Mouse (Mus musculus) MN1 (cell line): Measurements from ENCODE around the gene Ap3b2.

Experiments
- DNase-seq: peaks from one replicate; pipeline ENCODE4 v3.0.0-alpha.2; 2016; ENCODE audit warnings: low spot score

Gene Ap3b2

DNA sequence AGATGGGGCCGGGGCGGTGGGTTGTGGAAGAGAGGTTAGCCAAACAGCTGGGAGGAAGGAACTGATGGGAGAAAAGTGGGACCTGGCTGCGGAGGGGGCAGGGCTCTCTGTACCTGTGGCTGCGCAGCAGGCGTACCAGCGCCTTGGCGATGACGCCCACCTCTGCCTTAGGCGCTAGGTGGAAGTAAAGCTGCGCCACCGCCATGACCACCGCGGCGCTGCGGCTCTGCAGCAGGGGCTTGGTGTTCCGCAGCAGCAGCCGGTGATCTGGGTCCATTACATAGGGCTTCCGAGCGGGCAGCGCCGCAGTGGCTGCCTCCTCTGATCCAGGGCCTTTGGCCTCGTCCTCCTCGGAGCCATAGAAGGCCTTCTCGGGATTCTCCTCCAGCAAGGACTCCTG lies 16.9 kb downstream of the Ap3b2 start:
- no peak for DNase-seq

DNA sequence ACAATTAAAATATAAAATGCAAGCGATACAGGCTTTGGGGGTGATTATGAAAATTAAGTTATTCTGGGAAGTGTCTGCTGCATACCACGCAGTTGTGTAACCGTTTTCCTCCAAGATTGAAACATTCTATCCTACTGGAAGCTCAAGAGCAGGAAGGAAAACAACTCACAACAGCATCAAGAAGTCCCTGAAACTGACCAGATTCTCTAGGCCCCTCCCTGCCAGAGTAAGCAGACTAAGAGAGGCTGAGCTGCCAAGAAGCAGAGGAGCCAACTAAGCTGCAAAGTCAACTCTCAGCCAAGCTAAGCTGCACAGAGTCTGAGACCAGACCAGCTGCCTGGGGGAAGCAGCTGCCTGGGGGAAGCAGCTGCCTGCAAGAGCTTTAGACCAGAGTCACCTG lies 18.5 kb downstream of the Ap3b2 start:
- no peak for DNase-seq

DNA sequence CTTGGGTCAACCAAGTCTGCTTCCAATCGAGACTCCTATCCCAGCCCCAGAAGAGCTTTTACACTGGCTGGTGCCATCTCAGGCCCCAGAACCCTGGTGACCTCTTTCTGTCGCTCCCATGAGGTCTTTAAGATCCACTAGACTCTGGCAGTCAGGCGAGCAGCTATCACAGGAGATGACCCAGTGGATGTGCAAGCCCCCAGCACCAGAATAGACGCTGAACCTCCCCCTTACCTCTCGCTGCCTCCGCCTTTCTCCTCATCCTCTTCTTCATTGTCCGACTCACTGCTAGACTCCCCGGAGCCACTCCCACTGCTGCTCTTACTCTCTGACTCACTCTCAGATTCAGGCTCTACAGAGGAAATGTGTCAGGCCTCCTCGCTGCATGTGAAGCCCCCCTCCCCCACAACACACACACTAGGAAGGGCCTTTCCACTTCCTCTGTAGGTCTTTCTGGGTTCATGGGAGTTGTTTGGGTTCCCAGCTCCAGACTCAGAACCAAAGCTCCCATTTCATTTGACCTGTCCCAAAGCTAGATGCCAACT lies 28.7 kb downstream of the Ap3b2 start:
- peak; percentile 19 for DNase-seq

DNA sequence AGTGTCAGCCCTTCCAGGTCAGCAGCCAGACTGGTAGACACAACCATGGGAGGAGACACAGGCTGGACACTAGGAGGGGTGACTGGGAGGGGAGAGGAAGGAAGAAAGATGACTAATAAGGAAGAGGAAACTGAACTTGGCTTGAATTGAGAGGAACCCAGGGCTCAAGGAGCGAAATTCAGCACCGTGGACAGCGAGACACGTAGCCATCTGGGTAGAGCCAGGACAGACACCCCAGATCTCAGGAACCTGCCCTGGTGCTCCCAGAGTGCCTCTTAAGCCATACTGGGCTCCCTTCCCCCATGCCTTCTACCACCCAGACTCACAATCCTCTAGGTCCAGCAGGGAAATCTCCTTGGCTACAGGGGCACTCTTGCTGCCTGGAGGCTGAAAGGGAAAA lies 29.6 kb downstream of the Ap3b2 start:
- no peak for DNase-seq

DNA sequence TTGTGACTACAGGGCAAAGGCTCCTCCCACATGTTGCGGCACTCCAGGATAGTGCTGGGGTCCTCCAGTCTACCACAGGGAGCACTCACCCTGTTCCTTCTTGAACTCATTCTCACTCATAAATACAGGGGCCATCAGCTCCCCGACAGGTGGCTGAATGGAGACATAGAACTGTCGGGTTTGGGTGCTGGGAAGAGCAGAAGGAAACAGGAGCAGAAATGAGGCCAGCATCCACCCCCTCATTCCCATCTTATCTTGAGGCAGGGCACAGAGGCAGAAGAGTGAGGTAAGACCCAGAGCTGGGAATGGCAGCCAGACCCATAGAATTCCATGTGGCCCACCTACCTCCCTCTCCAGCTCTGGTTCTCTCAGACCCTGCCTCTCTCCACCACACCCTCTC lies 30.9 kb downstream of the Ap3b2 start:
- no peak for DNase-seq

DNA sequence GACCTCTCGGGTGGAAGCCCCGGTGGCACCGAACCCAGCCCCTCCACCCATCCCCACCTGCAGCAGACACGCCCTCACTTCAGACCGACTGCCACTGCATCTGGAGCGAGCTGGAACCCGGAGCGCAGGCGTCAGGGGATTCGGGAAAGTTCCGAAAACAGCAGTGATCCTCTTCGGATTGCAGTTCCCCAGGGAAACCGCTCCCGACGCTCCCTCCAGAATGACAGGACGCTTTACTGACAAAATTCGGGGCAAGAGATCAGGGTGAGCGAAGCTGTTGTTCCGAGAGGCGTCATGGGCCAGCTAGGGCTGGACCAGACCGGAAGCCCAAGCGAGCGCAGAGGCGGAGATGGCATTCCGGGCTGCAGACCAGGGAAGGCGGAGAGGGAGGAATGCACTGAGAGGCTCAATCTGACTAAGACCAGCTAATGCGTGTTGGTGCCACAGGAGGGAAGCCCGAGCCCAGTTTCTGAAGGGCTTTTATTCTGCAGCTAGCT lies 38.5 kb downstream of the Ap3b2 start, which contains the start of gene Cpeb1:
Gene Cpeb1, minus strand, starts transcription at position 311 of the 497 bp plus-strand sequence.
- peak; percentile 87 for DNase-seq

DNA sequence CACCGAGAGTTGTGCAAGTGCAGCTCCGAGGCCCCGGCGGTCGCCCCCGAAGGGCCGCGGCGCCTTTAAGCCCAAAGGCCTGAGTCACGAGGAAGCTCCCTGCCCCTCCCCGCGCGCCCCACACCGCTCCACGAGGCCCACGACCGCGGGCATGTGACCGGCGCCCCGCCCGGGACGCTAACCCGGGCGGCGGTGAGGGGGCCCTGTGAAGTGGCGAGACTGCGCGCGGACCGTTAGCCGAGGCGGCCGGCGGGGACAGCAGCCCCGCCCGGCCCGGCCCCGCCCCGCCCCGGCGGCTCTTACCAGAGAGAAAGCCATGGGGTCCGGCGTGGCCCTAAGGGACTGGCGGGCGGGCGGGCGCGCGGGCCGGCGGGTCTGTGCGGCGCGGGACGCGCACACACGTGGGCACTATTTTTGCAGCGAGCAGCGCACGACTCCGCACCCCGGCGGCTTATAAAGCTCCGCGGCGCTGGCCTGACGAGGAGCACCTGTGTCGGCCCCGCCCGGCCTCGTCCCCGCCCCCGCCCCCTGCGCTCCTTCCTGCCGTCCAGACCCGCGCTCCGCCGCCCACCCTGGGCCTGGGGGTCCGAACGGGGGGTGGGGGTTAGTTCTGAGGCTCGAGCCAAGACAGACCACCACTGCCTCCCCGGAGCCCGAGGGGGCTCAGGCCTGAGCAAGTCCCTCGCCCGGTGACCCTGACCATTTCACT lies 39.2 kb downstream of the Ap3b2 start:
- peak; percentile 82 for DNase-seq

DNA sequence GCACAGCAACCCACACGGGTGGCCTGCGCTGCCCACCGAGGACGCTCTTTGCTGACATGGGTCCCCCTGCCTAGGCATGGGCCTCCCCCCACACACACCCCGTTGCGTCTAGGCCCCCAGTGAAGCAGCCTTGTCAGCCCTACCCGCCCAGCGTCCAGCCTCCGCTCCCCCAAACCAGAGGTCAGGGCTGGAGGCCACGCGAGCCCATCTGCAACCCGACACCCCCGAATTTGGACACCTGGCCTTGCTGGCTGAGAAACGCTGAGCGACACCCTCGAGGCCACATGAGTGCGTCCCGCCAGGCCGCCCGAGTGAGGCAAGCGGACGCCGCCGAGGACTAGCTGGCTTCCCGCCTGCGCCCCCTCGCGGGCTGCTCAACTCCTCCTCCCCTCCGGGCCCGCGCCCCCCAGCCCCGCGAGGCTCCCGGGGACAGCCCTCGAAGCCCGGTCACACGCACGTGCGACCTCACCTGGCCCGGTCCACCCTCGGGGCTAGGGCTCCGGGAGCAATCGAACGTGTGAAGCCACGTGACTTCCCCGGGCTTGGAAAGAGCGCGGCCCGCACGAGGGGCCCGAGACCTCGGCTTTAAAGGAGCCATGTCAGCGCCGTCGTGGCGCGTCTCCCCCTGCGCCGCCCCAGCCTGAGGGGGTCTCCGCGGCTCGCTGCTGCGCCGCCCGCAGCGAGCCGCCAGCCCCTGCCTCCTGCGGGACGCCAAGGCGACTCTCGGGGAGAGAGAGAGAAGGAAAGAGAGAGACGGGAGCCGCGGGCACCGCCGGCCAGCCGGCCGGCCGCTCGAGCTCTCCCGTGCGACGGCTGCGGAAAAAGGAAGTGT lies 40.1 kb downstream of the Ap3b2 start:
- peak; percentile 84 for DNase-seq

DNA sequence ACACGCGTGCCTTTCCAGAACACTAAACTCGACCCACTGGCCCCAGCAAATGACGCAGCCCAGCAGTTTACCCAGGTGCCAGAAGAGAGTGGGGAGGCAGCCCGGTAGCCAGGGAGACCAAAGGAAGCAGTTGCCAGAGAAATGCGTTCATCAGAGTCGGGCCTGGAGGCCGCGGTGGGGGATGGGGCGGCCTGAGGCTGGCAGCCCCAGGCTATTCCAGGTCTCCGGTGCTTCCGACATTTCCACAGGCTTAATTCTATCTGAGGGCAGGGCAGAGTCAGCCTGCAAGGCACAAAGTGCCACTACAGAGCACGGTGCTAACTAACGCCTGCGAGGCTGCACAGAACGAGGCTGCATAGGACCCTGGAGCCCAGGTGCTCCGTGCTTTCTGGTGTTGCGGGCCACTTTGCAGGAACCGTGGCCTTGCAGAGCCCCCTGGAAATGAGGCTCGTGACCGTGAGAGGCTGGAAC lies 40.7 kb downstream of the Ap3b2 start:
- peak; percentile 86 for DNase-seq
